17 mouse cellular contexts compared by ENCODE assay signal in genomic region chr2:157807076-157807475, GRCm38 (mm10).
DNase-seq lines count a peak whose midpoint lies in the region; ATAC-seq and TF ChIP-seq lines count a peak whose summit lies in the region.
"Had no signal": no experiment of that assay in that cellular context is flagged by ENCODE, and none has a peak within 500 bp of the region (broad histone marks: within the 10 kb centered on the region; RNA-seq: fewer than 3 reads in every experiment).

No protein-coding gene starts in this region.

- H3K4me3 ChIP-seq in hindbrain, embryonic 14.5 days (replicated peaks; ENCODE audit: low read length): no peak overlapping the region
- no peak overlapping the region for H3K4me3 ChIP-seq in hindbrain, embryonic 11.5 days (ENCODE audit: low read depth, low read length)
- H3K4me3 ChIP-seq in hindbrain, embryonic 16.5 days (ENCODE audit: low read length): no peak overlapping the region
- H3K4me3 ChIP-seq in midbrain, embryonic 11.5 days (ENCODE audit: low read depth, low read length): no peak overlapping the region
- H3K4me3 ChIP-seq in olfactory bulb, adult 2 months (ENCODE audit: insufficient read depth, low read depth, low read length): no peak overlapping the region
- H3K4me3 ChIP-seq: embryonic facial prominence, embryonic 10.5 days; forebrain, embryonic 15.5 days; gastrocnemius, adult 2 months; liver, embryonic 12.5 days; lung, embryonic 15.5 days had no signal

- no peak for ATAC-seq in hindbrain, embryonic 14.5 days (ENCODE audit: low FRiP score)
- ATAC-seq in hindbrain, embryonic 11.5 days (ENCODE audit: low FRiP score): no peak
- ATAC-seq in hindbrain, embryonic 16.5 days: no peak
- no peak for ATAC-seq in midbrain, embryonic 11.5 days (ENCODE audit: low FRiP score)
- ATAC-seq: forebrain, embryonic 15.5 days; liver, embryonic 12.5 days had no signal

- no peak overlapping the region for H3K9ac ChIP-seq in hindbrain, embryonic 14.5 days
- H3K9ac ChIP-seq in hindbrain, embryonic 11.5 days (ENCODE audit: low read depth, low read length): no peak overlapping the region
- H3K9ac ChIP-seq in hindbrain, embryonic 16.5 days (ENCODE audit: low read depth, low read length): peak overlapping the region; percentile 13; the same call in 1 of the 2 replicates
- no peak overlapping the region for H3K9ac ChIP-seq in midbrain, embryonic 11.5 days (ENCODE audit: low read length)
- H3K9ac ChIP-seq: forebrain, embryonic 15.5 days; liver, embryonic 12.5 days; lung, embryonic 15.5 days had no signal

- peaks cover 35% of the 10 kb centered on the region for H3K4me1 ChIP-seq in hindbrain, embryonic 14.5 days (replicated peaks; ENCODE audit: control insufficient read depth, insufficient read depth, low read length)
- peaks cover 3% of the 10 kb centered on the region for H3K4me1 ChIP-seq in hindbrain, embryonic 11.5 days (replicated peaks; ENCODE audit: control insufficient read depth, insufficient read depth, low read length)
- peaks cover 33% of the 10 kb centered on the region for H3K4me1 ChIP-seq in hindbrain, embryonic 16.5 days (ENCODE audit: control insufficient read depth, insufficient read depth, low read depth, low read length)
- H3K4me1 ChIP-seq in midbrain, embryonic 11.5 days (ENCODE audit: control insufficient read depth, insufficient read depth, low read length): peaks cover 10% of the 10 kb centered on the region
- H3K4me1 ChIP-seq in olfactory bulb, adult 2 months (ENCODE audit: control insufficient read depth, insufficient read depth, low read length): peaks cover 39% of the 10 kb centered on the region
- H3K4me1 ChIP-seq: lung, embryonic 15.5 days had no signal

- no peak for TF ChIP-seq POLR2A in olfactory bulb, adult 2 months (IDR thresholded peaks at IDR 0.05; ENCODE audit: insufficient read depth, low read depth, low read length)

- H3K27me3 ChIP-seq in hindbrain, embryonic 14.5 days (ENCODE audit: control insufficient read depth, insufficient read depth, low read length): no peaks in the 10 kb centered on the region
- H3K27me3 ChIP-seq in hindbrain, embryonic 11.5 days (ENCODE audit: control insufficient read depth, insufficient read depth, low read length): no peaks in the 10 kb centered on the region; the same call in 1 of the 2 replicates
- no peaks in the 10 kb centered on the region for H3K27me3 ChIP-seq in hindbrain, embryonic 16.5 days (replicated peaks; ENCODE audit: control insufficient read depth, insufficient read depth, low read length)
- no peaks in the 10 kb centered on the region for H3K27me3 ChIP-seq in midbrain, embryonic 11.5 days (ENCODE audit: control insufficient read depth, insufficient read depth, low read length)
- H3K27me3 ChIP-seq: forebrain, embryonic 15.5 days; liver, embryonic 12.5 days; lung, embryonic 15.5 days had no signal

- peaks cover 10% of the 10 kb centered on the region for H3K36me3 ChIP-seq in hindbrain, embryonic 14.5 days (replicated peaks; ENCODE audit: control insufficient read depth, insufficient read depth)
- H3K36me3 ChIP-seq in hindbrain, embryonic 11.5 days (ENCODE audit: control insufficient read depth, insufficient read depth, low read length): no peaks in the 10 kb centered on the region
- 0 out of 2 replicates have a peak, but pooled peaks cover 3% of the 10 kb centered on the region for H3K36me3 ChIP-seq in hindbrain, embryonic 16.5 days (ENCODE audit: control insufficient read depth, insufficient read depth, low read length)
- no peaks in the 10 kb centered on the region for H3K36me3 ChIP-seq in midbrain, embryonic 11.5 days (ENCODE audit: control insufficient read depth, insufficient read depth, low read length)
- H3K36me3 ChIP-seq: lung, embryonic 15.5 days had no signal

- H3K4me2 ChIP-seq in hindbrain, embryonic 14.5 days (replicated peaks): no peak overlapping the region
- no peak overlapping the region for H3K4me2 ChIP-seq in hindbrain, embryonic 11.5 days (replicated peaks; ENCODE audit: low read depth, low read length)
- no peak overlapping the region for H3K4me2 ChIP-seq in hindbrain, embryonic 16.5 days (ENCODE audit: low read length)
- H3K4me2 ChIP-seq in midbrain, embryonic 11.5 days: no peak overlapping the region
- H3K4me2 ChIP-seq: forebrain, embryonic 15.5 days; liver, embryonic 12.5 days; lung, embryonic 15.5 days had no signal

- no peaks in the 10 kb centered on the region for H3K9me3 ChIP-seq in hindbrain, embryonic 14.5 days (ENCODE audit: control insufficient read depth, low read length)
- no peaks in the 10 kb centered on the region for H3K9me3 ChIP-seq in hindbrain, embryonic 11.5 days (ENCODE audit: control insufficient read depth, low read length)
- H3K9me3 ChIP-seq in hindbrain, embryonic 16.5 days (ENCODE audit: control insufficient read depth, low read length): no peaks in the 10 kb centered on the region
- H3K9me3 ChIP-seq in midbrain, embryonic 11.5 days (ENCODE audit: control insufficient read depth, low read length): no peaks in the 10 kb centered on the region
- H3K9me3 ChIP-seq: embryonic facial prominence, embryonic 10.5 days; forebrain, embryonic 15.5 days; liver, embryonic 12.5 days; lung, embryonic 15.5 days had no signal

- TF ChIP-seq CTCF in olfactory bulb, adult 2 months (IDR thresholded peaks at IDR 0.05; ENCODE audit: insufficient read depth, low read depth, low read length): no peak

- 60% methylated on average over 4 of the region's 4 CpGs for WGBS in hindbrain, embryonic 14.5 days
- 58% methylated on average over 4 of the region's 4 CpGs for WGBS in hindbrain, embryonic 11.5 days
- 53% methylated on average over 4 of the region's 4 CpGs for WGBS in hindbrain, embryonic 16.5 days
- WGBS in midbrain, embryonic 11.5 days: 41% methylated on average over 4 of the region's 4 CpGs
- 67% methylated on average over 4 of the region's 4 CpGs for WGBS in olfactory bulb, adult 2 months

- DNase-seq in hindbrain, embryonic 14.5 days (ENCODE audit: low spot score): no peak
- no peak for DNase-seq in hindbrain, embryonic 11.5 days (ENCODE audit: low spot score)
- DNase-seq in midbrain, embryonic 11.5 days (ENCODE audit: low spot score, missing footprints): no peak
- DNase-seq in cerebellum, adult 9-10 months: no peak
- no peak for DNase-seq in lung, adult 18-20 months
- DNase-seq: cerebellum, adult 11-12 months; cerebellum, postnatal 36 days; gastrocnemius, adult 2 months; heart, adult 18-20 months; left cerebral cortex, postnatal 4 days had no signal

- H3K27ac ChIP-seq in hindbrain, embryonic 14.5 days: peak overlapping the region; percentile 58
- no peak overlapping the region for H3K27ac ChIP-seq in hindbrain, embryonic 11.5 days (ENCODE audit: low read depth, low read length)
- H3K27ac ChIP-seq in hindbrain, embryonic 16.5 days (ENCODE audit: low read depth, low read length): no peak overlapping the region
- H3K27ac ChIP-seq in midbrain, embryonic 11.5 days (ENCODE audit: low read depth, low read length): 0 out of 2 replicates have a peak overlapping the region, but pooled peaks have one; percentile 8
- H3K27ac ChIP-seq in olfactory bulb, adult 2 months (ENCODE audit: insufficient read depth, low read depth, low read length): 0 out of 2 replicates have a peak overlapping the region, but pooled peaks have one; percentile 10
- H3K27ac ChIP-seq: forebrain, embryonic 15.5 days; liver, embryonic 12.5 days; lung, embryonic 15.5 days; macrophage had no signal

Comparison
In these comparisons a context has a peak if more than half of its experiments do, and no peak if none do; other contexts are left out.
1. H3K27ac ChIP-seq: peak in hindbrain, embryonic 14.5 days (single experiment), midbrain, embryonic 11.5 days (single experiment) and olfactory bulb, adult 2 months (single experiment); none in hindbrain, embryonic 11.5 days (single experiment) and hindbrain, embryonic 16.5 days (single experiment).